Mouse (Mus musculus): ENCODE results near the gene Zfp786. TPM values are rescaled to one million over a fixed set of nuclear protein-coding genes. Genes with fewer than 3 reads are reported as not detected.
"Not testable (repeated sequence)": the region's sequence is repeated elsewhere in the genome, so short reads cannot be mapped to it uniquely, and the experiment has no call there.

The Zfp786 gene
- total RNA-seq (2021), result 1 to 10 TPM; 3.8 to 4.9 TPM

GRCm38 (mm10) chr6:47830104-47831078, at the start of gene Zfp786:
Gene Zfp786 (minus strand): TSS chr6:47830867.
- peak; percentile 92 to 96 for DNase-seq (ENCODE audit: extremely low spot score in 1 of 2, low spot score in 1 of 2)

GRCm38 (mm10) chr6:47880166-47880565, 49.5 kb upstream of the Zfp786 start:
- no peak for DNase-seq (ENCODE audit: extremely low spot score in 1 of 2, low spot score in 1 of 2)

- no peak for DNase-seq (ENCODE audit: extremely low spot score in 1 of 2, low spot score in 1 of 2)
Observed at GRCm38 (mm10) chr6:47879049-47879716, 48.5 kb upstream of the Zfp786 start.

- no peak for DNase-seq (ENCODE audit: extremely low spot score in 1 of 2, low spot score in 1 of 2)
Observed at GRCm38 (mm10) chr6:47878593-47878992, 47.9 kb upstream of the Zfp786 start.

GRCm38 (mm10) chr6:47878133-47878514, 47.5 kb upstream of the Zfp786 start:
- DNase-seq (ENCODE audit: extremely low spot score in 1 of 2, low spot score in 1 of 2), result peak in 1 of 2 experiments; percentile 15

- DNase-seq (ENCODE audit: extremely low spot score in 1 of 2, low spot score in 1 of 2), result peak; percentile 76 to 86
Observed at GRCm38 (mm10) chr6:47877461-47878132, 46.9 kb upstream of the Zfp786 start.

- no peak for DNase-seq (ENCODE audit: extremely low spot score in 1 of 2, low spot score in 1 of 2)
Observed at GRCm38 (mm10) chr6:47877058-47877457, 46.4 kb upstream of the Zfp786 start, which contains the start of gene Zfp282. Gene Zfp282 (plus strand): TSS chr6:47877204.

GRCm38 (mm10) chr6:47872266-47872665, 41.6 kb upstream of the Zfp786 start:
- no peak for DNase-seq (ENCODE audit: extremely low spot score in 1 of 2, low spot score in 1 of 2)

GRCm38 (mm10) chr6:47857729-47858128, 27.1 kb upstream of the Zfp786 start:
- not testable (repeated sequence) for DNase-seq (ENCODE audit: extremely low spot score in 1 of 2, low spot score in 1 of 2)

- DNase-seq (ENCODE audit: extremely low spot score in 1 of 2, low spot score in 1 of 2), result no peak
Observed at GRCm38 (mm10) chr6:47857241-47857640, 26.6 kb upstream of the Zfp786 start.

- DNase-seq (ENCODE audit: extremely low spot score in 1 of 2, low spot score in 1 of 2), result no peak
Observed at GRCm38 (mm10) chr6:47845779-47846178, 15.1 kb upstream of the Zfp786 start.

- no peak for DNase-seq (ENCODE audit: extremely low spot score in 1 of 2, low spot score in 1 of 2)
Observed at GRCm38 (mm10) chr6:47842337-47842736, 11.7 kb upstream of the Zfp786 start.

- DNase-seq (ENCODE audit: extremely low spot score in 1 of 2, low spot score in 1 of 2), result no peak
Observed at GRCm38 (mm10) chr6:47841831-47842230, 11.2 kb upstream of the Zfp786 start.

- no peak for DNase-seq (ENCODE audit: extremely low spot score in 1 of 2, low spot score in 1 of 2)
Observed at GRCm38 (mm10) chr6:47841077-47841476, 10.4 kb upstream of the Zfp786 start.

GRCm38 (mm10) chr6:47837630-47838029, 7.0 kb upstream of the Zfp786 start:
- no peak for DNase-seq (ENCODE audit: extremely low spot score in 1 of 2, low spot score in 1 of 2)

GRCm38 (mm10) chr6:47835984-47836521, 5.4 kb upstream of the Zfp786 start:
- DNase-seq (ENCODE audit: extremely low spot score in 1 of 2, low spot score in 1 of 2), result peak; percentile 29 to 52

GRCm38 (mm10) chr6:47835482-47835983, 4.9 kb upstream of the Zfp786 start, which contains the start of gene Zfp398:
Gene Zfp398 (plus strand): TSS chr6:47835661.
- DNase-seq (ENCODE audit: extremely low spot score in 1 of 2, low spot score in 1 of 2), result peak; percentile 93 to 96

GRCm38 (mm10) chr6:47832220-47832619, 1.6 kb upstream of the Zfp786 start:
- DNase-seq (ENCODE audit: extremely low spot score in 1 of 2, low spot score in 1 of 2), result no peak

GRCm38 (mm10) chr6:47828950-47829349, 1.7 kb downstream of the Zfp786 start:
- no peak for DNase-seq (ENCODE audit: extremely low spot score in 1 of 2, low spot score in 1 of 2)

GRCm38 (mm10) chr6:47827462-47827861, 3.2 kb downstream of the Zfp786 start:
- no peak for DNase-seq (ENCODE audit: extremely low spot score in 1 of 2, low spot score in 1 of 2)

Measured in layer of hippocampus, postnatal 25 days (tissue).